Mouse (Mus musculus) urinary bladder, postnatal 14 days (tissue): ENCODE results near the gene Prkg1.
A peak's percentile ranks its signal among the peaks of the same experiment; 100 is the strongest.
"Not testable (repeated sequence)": the region's sequence is repeated elsewhere in the genome, so short reads cannot be mapped to it uniquely, and the experiment has no call there.

Experiments
- DNase-seq: peaks from one replicate; pipeline ENCODE4 v3.0.0; 2021; ENCODE audit warnings: low spot score

The Prkg1 gene

DNA sequence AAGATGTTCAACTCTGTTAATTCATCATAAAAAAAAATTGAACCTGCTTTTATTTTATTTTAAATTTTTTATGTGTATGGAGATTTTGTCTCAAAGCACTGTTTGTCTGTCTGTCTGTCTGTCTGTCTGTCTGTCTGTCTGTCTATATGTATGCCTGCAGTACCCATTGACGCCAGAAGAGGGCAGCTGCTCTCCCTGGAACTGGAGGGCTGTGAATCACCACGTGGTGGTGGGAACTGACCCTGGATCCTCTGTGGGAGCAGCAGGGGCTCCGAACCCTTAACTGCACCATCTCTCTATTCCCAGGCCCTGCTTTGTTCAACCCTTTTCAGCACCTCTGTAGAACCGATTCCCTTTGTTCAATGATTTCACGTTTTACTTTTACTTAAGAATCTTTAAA, 338.7 kb downstream of the Prkg1 start:
- DNase-seq, result no peak

DNA sequence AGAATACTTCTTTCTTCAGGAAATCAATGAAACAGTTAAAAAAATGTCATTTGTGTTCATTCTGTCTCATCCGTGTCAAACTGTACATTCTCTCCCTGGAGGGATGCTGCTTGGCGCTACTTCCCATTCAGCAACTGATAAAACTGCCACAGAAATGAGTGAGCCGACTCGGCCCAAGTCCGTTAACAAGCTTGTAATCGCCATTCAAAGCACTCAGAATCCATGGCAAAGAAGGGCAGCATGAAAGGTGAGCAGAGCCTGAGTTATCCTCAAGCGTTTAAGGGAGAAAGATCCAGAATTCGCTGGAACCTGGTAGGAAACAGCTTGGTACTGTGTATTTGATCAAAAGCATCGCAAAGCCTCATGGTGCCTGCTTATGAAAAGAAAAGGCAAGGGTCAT, 339.6 kb downstream of the Prkg1 start:
- DNase-seq, result no peak

DNA sequence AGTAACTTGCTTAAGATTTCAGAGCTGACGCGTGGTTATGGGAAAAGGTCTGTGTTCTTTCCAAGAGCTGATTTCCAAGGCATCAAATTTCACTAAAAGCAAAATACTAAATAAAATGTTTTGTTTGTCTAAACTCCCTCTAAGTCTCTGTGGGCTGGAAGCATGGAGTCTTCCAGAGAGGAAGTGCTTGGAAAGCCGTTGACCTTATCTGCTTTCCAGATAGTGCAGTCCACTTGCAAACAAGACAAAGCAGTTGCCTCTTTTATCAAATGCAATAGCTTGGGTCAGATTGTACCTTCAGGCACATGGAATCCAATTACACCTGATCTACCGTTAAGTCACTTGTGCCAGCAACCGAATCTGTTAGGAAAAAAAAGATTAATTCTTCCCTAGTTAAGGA, 340.5 kb downstream of the Prkg1 start:
- DNase-seq, result no peak

DNA sequence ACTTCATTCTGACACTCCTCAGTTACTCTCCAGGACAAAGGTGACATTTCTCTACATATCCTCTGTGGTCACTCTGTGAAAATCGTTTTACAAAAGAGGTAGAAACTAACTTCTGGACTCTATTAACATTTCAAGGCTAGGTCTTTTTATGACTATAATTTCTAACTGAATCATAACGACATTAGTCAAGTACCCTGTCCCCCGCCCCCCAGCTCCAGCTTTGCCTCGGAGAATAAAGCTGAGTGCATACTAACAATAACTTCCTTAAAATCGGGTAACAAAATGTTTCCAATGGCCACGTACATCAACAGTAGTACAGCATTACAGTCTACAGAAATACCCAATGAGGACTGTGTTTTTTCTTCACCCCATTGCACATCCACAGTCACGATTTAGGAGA, 351.3 kb downstream of the Prkg1 start:
- DNase-seq, result no peak

DNA sequence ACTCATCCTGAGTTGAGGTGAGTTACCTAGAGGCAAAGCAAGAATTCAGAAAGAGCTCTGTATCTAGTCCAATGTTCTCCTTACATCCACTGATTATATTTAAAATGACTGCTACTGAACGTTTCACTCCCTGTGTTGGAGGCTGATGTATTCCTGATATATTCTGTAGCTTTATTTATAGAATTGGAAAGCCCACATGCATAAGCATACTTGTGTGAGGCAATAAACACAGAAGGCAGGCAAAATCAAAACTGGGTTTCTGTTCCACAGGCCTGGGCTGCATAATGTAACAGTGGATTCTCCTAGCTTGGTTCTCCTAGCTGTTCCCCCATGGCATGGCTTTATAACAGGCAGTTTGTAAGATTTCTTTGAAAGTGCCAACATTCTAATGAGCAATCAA, 368.7 kb downstream of the Prkg1 start:
- DNase-seq, result no peak

DNA sequence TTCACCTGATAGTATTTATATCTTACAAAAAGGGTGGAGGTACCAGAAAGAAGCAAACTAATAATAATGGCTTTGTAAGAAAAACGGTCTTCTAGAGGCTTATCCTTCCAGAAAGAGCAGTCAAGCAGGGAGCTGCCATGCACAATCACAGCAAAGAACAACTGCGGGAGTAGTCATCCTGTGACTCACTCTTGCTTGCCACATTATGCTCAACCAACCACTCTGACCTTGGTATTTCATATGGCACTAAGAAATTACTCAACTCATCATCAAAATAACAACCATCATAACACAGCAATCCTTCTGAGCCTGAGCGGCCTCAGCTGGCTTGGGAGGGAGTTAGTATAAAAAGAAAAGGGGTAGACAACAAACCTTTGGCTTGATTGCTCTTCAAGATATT, 379.5 kb downstream of the Prkg1 start:
- no peak for DNase-seq

DNA sequence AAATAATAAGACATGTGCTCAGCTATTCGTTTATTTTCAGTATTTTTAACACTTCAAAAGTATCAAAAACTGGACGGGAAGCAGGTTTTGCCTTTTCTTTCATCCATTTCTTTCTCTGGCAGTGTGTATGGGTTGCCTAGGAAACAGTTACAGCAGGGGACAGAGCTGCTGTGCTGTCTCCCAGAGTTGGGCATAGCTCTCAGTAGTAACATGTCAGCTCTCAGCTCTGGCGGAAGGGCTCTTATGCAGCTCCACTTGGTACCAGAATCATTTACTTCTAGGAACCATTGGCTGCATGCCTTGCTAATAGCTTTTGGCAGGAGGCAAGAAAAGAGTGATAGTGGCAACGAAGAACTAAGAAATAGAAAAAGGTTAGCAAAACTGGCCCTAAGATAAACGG, 381.0 kb downstream of the Prkg1 start:
- DNase-seq, result no peak

DNA sequence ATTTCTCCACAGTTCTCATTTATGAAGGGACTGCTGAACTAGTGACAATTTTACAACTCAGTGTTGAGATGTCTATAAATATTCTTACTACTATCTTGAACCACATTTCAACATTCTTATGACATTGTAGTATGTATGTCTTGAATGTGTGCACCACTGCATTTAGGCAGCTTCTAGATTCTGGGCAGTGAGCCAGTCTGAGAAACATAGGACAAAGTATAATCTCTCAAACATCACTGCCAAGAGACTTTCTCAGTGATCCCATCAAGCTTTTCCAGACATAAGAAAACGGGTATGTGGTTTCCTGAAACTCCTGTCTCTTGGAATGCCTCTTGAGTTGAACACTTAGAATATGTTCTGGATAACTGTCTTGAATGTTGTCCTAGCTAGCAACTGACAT, 394.7 kb downstream of the Prkg1 start:
- DNase-seq, result no peak

DNA sequence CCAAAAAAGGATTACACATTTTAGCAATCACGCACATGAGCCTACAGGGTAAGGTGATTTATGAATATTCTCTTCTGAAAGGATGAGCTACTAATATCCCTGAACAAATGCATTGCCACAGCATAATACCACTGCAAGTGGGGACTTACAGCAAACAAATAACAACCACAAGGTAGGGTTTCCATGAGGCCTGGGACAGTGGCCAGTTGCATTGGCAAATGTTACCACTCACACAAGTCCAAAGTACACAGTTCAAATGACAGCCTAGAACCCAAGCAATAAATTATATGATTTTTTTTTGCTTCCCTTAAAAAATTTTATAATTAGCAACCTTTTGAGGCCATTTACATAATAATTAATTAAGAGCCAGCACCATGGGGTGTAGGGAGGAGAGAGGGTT, 395.7 kb downstream of the Prkg1 start:
- no peak for DNase-seq

DNA sequence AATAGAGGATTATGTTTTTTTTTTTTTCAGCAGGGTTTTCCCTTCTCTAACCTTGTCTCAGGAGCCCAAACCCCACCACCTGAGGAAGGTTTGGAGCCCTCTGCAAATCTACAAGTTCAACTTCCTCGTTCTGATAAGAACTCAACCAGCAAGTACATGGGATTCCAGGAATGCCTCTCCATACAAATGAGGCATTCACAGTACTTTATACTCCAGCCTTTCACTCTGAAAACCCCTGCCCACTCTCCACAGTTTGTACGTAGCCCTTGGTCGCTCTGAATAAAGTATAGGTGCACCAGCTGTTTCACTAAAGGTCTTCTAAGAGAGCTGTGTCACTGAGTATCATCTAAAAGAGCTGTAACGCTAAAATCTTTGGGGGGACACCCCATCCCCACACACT, 402.8 kb downstream of the Prkg1 start:
- DNase-seq, result no peak

DNA sequence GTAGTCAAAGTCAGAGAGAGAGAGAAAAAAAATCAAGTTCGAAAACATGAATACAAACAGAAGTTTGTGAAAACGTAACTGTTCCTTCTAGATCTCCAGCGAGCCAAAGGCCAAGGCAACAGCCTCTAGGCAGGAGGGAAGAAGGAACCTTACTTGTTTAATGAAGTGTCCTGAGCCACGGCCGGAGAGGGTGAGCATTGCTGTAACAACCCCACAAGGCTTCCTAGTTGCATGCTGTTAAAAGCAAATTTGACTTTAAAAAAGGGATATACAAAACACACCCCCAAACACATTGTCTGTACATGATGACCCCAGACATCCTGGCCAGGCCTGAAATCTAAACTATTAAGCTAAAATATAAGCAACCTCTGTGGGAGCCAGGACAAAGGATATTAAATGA, 403.3 kb downstream of the Prkg1 start:
- DNase-seq, result no peak

DNA sequence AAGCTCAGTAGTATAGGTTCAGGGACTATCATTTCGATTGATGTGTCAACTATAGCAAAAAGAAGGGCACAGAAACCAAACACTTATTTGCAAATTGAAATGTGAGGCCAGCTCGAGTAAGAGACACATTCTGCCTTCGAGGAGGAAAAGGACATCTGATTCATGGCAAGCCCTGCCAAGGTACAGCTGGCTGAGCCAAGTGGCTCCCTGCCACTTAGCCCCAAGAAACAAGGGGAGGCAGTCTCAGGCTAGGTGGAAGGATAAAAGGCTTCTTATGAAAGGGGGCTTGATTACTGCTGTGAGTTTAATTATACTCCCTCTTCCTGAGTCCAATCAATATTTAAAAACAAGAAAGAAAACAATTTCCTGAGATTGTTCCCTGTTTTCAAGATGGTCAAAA, 403.7 kb downstream of the Prkg1 start:
- DNase-seq, result peak; percentile 47

DNA sequence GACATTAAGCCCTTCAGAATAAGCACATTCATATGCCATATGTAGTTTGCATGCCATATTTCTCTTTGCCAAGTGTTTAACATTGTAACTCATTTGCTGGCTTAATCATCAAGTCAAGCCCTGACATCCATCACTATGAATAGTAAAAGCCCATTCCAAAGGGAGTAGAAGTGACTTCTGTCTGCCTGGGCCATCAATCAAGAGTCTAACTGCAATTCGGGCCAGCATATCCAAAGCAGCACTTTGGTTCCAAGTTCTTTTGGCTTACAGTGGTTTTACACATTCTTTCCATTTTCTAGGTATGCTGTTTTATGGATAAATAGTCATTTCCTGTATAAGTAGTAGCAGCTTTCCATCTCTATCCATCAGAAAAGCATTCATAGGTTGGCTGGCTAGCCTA, 409.9 kb downstream of the Prkg1 start:
- DNase-seq, result no peak

DNA sequence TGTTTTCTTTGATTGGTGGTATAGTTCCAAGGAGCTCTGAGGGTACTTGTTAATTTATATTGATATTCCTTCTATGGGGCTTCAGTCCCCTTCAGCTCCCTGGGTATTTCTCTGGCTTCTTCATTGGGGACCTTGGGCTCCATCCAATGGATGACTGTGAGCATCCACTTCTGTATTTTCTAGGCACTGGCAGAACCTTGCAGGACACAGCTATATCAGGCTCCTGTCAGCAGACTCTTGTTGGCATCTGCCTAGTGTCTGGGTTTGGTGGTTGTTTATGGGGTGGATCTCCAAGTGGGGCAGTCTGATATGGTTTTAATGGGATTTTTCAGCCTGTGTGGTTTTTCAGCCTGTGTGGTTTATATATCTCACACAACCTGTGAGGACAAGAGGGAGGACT, 412.0 kb downstream of the Prkg1 start:
- not testable (repeated sequence) for DNase-seq

DNA sequence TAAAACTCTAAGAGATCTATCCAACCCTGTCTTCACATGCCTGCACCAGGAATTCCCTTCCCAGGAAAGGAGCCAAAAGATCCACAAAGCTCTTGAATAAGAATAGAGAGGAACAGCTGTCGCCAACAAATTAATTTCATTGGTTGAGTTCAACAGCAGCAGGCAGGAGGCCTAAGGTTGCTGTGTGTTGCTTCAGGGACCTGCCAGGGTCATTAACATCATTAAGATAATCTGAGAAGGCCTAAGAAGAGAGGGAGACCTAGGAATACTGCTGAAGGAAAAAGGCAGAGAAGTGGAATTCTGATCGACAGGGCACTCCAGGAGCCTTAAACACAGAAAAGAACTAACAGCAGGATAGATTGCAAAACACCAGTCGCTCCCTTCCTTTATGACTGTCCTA, 413.0 kb downstream of the Prkg1 start:
- DNase-seq, result no peak

DNA sequence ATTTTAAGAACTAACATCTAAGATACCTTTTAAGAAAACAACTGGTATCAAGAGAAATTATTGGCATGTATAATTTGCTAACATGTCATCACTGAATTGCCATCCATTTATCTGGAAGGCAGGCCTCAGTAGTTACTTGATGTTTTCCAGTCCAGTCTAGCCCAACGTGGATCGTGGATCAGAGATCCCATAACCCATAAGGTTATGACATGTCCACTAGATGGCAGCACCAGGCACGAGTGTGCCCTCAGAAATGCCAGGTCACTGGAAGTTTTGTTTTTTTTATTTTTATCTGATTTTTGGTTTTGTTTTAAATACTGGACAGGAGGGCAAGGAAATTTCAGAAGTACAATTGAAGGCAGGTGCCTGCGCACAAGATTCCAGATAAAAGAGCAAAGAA, 422.7 kb downstream of the Prkg1 start:
- peak; percentile 61 for DNase-seq

DNA sequence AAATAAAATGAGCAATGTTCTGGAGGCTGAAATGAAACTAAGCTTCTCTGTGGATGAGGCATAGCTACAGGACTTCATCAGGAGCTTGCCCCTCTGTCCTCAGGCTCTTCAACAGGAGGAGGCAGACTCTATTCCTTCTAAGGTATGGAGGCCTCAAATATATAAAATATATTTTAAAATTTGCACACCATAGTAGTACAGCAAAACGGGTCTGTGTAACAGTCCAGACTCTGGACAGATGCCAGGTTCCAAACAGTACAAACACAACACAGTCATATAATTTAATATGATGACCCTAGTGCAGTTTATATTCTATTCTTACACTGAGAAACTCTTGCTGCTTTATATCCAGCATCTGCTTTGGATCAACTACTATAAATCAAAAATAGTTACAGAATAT, 423.9 kb downstream of the Prkg1 start:
- no peak for DNase-seq

DNA sequence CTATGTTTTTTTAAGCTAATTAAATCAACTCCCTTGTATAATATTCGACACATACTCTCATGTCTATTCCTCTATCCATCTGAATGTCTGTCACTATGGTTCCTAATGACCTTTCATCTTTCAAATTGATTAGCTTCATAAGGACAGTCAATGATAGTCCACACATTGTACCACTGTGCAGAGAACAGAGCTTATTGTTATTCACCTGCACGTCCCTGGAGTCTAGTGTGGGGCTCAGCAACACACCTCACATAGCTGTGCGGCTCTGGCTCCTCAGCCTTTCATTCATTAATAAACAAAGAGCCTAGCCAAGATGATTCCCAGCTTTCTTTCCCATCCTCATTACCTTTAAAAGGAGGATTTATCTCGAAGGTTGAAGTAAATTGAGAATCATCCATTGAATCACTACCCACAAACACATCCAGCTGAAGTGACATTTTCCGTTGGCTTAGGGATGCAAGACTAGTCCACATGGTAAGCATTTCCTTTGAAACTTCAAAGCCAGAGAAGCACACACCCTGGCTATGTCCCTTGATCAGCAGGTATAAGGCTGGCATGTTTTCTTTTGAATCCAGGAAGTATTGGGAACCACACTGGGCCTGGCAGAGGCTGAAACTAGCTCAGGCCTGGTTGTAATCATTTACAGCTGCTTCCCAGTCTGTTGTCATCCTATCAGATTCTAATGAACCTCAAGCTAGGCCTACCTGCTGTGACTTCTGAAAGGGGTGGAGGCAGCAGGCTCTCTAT, 426.3 kb downstream of the Prkg1 start:
- DNase-seq, result no peak

DNA sequence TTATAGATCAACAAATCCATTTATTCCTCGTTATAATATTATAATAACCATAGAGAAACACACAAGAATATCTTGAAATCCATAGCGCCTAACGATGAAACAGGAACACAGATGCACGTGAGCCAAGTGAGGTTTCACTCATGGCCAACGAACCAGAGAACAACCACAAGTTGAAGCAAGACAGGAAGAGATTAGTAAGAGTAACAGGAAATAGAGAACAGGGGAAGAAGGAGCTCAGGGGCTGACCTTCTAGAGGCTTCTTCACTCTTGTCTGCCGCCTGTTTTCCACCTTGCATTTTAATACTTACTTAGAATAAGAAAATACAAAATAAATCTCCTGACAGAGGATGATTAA, 427.0 kb downstream of the Prkg1 start:
- DNase-seq, result no peak

DNA sequence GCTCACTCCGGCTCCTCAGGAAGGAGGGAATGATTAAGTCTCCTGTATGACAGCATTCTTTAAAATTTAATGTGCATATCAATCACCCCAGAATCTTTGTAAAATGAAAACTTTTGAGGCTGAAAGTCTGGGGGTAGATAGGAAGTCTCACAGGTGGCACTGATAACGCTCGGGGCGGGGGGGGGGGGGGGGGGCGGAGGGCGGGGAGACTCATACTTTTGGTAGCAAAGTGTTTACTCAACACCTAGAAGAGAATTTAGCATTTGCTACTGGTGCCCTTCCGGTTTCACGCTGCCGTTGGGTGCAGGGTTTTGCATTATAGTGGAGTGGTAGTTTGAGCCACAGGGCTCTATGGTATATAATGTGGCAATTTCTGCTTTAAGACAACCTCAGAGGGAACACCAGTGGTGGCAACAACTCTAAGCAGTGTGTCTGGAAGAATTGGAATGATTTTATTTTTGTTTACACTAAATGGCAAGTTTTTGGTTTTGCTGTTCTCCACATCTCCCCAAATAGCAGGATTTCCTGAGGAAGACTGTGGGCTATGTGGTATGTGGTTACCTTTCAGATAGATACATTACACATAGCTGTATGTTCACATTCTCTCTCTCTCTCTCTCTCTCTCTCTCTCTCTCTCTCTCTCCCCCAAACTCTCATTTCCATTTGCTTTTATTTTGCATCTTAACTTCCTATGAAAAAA, 427.5 kb downstream of the Prkg1 start:
- DNase-seq, result no peak

DNA sequence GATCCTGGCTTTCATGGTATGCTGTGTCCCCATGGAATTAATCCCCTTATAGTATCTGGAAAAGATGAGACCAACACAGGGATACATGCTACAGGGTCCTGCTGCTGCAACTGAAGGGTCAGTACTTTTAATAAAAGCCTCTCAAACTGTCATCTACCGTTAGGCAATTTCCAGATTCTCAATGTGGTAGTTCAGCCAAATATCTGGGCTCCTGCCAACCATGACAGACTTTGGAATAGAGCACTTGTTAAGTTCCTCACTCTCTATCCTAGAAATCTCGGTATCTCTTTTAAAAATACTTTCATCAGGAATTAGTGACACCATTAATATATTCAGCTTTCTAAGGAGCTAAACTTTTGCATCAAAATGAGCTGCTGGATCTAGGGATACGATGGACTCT, 428.5 kb downstream of the Prkg1 start:
- DNase-seq, result no peak

DNA sequence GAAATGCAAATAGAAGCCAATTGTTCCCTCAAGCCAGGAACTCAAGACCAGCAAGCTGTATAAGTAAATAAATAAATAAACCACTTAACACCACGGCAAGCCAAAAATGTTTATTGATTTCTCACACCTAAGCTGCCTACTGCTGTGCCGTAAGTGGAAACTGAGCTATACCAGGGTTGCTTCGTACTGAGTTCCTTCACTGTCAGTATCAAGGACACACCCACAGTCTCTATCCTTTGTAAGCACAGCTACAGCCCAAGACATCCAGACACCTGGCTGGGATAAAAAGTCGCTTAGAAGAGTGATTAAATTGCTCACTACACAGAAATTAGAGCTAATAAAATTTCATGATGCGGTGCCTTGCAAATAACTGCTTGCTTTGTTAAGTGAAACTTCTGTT, 434.9 kb downstream of the Prkg1 start:
- DNase-seq, result no peak

DNA sequence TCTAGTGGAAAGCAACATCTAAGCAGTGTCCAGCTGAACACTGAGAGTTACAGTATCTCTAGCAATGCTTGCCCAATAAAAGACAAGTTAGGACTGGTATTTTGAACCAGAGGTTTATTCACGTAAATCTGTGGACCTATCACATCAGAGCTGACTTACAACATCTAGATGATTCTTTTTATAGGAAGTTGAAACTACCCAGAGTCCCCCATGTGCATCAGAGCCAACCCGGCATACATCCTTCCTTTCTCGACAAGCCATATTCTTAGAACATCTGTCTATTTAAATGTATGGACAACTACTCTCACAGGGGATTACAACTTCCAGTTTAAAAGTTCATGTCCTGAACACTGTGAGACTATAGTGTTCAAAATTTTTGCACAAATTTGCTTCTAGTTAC, 460.1 kb downstream of the Prkg1 start:
- no peak for DNase-seq

DNA sequence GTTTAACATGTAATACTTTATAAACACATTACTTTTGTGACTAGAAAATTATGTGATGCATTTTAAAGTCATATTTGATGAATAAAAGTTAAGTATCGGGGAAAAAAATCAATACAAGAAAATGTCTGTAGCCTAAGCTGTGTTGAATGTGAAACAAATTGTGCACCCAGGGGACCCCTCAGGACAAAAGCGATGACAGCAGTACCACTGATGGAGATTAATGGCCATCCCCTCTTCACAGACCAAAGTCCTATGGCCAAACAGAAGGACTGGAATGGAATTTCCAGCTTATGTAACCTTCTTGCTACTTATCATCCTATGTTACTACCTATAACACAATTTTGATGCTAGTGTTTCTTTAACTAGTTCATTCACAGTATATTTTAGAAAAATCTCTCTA, 473.6 kb downstream of the Prkg1 start:
- no peak for DNase-seq
